Mouse (Mus musculus): Measurements from ENCODE around the gene Erv3. TPM values are rescaled to one million over a fixed set of nuclear protein-coding genes. Genes with fewer than 3 reads are reported as not detected.
"Not testable (repeated sequence)": the region's sequence is repeated elsewhere in the genome, so short reads cannot be mapped to it uniquely, and the experiment has no call there.

Erv3 gene
- total RNA-seq, 2 experiments from 2014 or later, result 0.23 TPM; not detected in 1

DNA sequence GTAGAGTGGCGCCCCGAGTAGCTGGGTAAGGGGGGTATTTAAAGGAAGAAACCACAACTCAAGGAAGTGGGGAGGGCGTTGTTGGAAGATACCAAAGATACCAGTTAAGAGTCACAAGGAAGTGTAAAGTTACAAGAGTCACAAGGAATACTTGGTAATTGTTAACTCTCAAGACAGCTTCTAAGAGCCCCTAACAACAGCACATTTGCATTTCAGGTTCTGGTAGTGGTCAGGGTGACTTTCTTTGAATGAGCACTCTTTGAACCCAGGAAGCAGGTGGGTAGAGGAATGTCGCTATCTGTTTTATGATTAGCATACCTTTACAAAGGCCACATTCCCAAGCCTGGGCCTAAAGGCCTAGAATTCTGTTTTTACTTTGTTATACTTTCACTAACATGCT lies 28.6 kb downstream of the Erv3 start:
- DNase-seq (ENCODE audit: low spot score in 2 of 2); intact Hi-C loops (cut with DNase I): not testable (repeated sequence)

DNA sequence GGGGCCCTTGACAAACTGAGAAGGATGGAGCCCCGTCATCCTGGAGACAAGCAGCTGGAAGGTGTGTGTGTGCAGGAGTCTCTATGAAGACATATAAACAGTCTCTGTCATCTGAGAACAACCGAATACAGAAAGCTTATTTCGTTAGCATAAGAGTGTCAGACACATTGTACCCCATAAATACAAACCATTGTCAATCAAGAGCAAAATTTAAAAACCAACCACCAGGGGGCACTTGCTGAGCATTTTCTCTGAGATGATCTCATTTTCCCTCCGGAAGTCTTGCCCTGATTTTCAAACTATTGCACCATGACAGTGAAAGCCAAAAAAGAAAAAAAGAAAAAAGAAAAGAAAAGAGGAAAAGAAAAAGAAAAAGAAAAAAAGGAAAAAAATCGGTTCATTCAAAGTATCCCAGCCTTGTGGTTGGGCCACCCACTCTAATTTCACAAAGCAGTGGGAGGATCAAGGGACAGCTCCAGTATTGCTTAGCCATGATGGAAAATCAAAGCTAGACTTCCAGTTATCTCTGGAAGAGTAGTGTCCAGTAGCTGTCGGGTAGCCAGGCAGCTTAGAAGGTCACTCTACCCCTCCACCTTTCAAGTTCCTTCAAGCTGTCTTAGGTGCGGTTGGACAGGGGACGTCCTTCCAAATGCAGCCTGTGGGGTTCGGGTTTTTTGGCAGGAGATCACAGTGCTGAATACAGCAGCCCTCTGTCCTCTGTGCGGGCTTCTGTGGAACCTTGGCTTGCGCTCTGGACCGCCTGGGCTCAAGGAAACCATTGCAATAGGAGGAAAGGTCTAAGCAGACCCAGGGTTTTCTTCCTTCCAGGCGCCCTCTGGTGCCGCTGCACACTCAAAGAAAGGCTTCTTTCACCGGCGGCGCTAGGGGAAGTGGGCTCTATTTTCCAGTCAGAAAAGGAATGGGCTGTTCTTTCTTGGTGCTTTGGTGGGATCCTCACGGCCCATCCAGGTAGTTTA lies 31.3 kb downstream of the Erv3 start:
- intact Hi-C loops (cut with DNase I), result loop anchor here (5.0 to 10.0 kb wide), 2 partner anchors 109 to 317 kb away; partner anchors contain the start of gene Slc23a2
- DNase-seq (ENCODE audit: low spot score in 2 of 2), result peak; percentile 68 to 78

DNA sequence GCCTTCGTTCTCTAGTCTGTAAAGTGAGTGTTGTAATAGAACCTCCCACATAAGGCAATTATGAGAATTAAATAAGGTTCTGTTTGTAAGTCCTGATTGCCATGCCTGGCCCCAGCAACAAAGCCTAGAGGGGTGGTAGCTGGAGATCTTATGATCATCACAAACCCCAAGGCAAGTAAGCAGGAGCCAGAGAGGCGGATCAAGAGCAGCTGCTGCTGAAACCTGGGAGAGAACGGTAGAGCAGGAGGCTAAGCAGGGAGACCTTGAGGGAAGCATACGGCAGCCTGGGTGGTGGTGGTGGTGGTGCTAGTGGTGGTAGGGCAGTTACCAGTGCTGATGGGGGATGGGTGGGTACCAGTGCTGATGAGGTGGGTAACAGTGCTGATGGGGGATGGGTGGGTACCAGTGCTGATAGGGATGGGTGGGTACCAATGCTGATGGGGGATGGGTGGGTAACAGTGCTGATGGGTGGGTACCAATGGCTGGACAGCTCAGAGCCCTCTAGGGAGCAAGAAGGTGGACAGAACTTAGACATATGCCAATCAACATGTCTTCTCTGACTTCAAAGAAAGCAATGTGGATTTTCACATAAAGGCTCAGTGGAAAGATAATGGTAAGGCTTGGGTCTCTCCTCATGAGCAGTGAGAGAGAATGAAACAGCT lies 32.4 kb downstream of the Erv3 start:
- no peak for DNase-seq (ENCODE audit: low spot score in 2 of 2)
- intact Hi-C loops (cut with DNase I), result loop anchor here (5.0 to 10.0 kb wide), 2 partner anchors 110 to 318 kb away; partner anchors contain the start of gene Slc23a2

DNA sequence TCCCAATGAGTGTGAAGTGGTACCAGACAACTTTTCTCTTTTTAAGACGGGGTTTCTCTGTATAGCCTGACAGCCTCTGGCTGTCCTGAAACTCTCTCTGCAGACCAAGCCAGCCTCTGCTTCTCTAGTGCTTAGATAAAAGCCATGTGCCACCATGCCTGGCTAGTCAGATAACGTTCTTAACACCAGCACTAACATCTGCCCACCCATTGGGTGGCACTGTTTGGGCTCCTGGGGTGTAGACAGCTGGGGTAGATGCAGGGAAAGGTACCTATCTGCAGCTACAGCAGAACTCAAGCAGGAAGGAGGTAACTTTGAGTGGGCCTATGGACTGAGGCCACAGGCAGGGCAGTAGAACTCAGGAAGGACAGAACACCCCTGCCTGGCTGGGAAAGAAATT lies 34.0 kb downstream of the Erv3 start:
- DNase-seq (ENCODE audit: low spot score in 2 of 2), result no peak
- intact Hi-C loops (cut with DNase I), result loop anchor here (5.0 to 10.0 kb wide), 2 partner anchors 112 to 319 kb away; partner anchors contain the start of gene Slc23a2

DNA sequence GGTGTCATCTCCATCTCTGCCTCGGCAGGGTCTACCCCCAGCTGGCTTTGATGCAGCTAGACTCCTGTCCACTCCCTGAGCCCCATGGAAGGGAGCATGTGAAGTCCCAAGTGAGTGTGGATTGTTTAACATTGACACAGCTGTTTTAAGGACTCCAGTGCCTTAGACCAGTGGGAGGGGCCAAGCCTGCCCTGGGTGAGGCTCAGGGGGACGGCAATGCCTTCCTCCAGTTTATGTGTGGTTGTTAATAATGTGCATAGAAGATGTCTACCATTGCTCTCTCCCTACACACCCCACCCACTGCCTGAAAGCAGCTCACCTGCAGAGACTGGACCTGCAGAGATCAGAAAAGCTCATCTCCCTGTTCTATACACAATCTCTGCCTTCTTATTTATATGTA lies 35.6 kb downstream of the Erv3 start:
- DNase-seq (ENCODE audit: low spot score in 2 of 2), result no peak
- intact Hi-C loops (cut with DNase I), result loop anchor here (5.0 to 10.0 kb wide), 3 partner anchors 233 to 423 kb away; partner anchors contain the start of genes Slc23a2 and Tmem230

DNA sequence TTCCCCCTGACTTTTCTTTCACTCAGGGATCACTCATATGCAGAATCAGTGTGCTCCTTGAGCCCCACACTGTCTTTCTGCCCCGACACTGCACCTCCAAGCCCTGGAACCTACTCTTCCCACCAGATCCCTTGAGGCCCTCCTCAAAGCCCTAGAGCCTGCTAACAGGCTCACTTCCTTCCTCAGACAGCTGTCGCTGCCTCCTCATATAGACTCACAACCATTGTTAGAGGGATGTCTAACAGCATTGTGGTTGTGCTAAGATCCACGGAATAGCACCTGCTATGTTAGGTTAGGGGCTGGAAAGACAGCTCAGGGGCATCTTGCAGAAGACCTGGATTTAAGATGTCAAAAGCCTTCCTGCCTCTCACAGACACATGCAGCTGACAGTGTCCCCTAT lies 37.1 kb downstream of the Erv3 start:
- no peak for DNase-seq (ENCODE audit: low spot score in 2 of 2)
- intact Hi-C loops (cut with DNase I), result loop anchor here (5.0 to 10.0 kb wide), 3 partner anchors 235 to 425 kb away; partner anchors contain the start of genes Slc23a2 and Tmem230

DNA sequence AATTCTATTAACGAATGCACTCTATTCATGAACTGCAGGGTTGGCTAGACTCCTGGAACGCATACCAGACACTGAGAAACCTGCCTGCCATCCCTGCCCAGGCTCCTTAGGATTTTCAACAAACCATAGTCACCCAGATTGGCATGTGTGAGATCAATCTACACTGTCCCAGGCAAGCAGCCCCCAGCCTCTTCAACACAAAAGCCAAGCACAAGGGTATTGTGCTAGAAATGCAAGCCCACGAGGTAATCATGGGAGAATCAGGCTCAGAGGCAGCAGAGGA lies 37.9 kb downstream of the Erv3 start:
- intact Hi-C loops (cut with DNase I), result loop anchor here (5.0 to 10.0 kb wide), 3 partner anchors 236 to 426 kb away; partner anchors contain the start of genes Slc23a2 and Tmem230
- DNase-seq (ENCODE audit: low spot score in 2 of 2), result no peak

DNA sequence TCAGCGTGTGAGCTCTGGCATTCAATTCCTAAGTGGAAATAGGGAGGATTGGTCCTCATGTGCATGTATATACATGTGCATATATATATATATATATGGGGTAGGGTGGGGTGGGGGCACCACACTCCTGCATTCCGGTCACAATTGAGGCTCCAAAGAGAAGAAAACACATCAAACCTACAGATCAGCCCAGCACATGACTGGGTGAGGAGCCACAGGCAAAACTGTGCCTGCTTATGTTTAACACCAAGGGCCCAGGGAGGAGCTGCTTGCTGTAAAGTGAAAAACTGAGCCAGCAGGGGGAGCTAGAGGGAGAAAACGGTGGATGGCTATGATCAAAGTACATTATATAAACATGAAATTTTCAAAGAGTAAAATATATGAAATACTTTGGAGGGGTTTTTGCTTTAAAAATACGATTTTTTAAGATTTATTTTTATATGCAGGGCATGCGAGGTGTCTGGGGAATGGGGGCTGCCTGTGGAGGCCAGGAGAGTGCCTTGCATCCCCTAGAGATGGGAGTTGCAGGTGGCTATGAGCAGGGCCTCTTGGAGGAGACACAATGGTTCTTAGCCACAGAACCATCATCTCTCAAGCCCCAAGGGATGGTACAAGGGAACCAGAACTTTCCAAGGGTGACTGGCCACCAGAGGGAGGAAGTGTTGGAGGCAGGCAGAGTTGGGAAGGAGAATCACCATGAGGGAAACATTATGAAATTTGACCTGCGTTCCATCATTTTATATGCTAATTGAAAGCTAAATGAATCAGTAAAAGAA lies 38.4 kb downstream of the Erv3 start:
- intact Hi-C loops (cut with DNase I), result loop anchor here (1.0 to 10.0 kb wide), 4 partner anchors 128 to 426 kb away; partner anchors contain the start of genes Slc23a2 and Tmem230
- DNase-seq (ENCODE audit: low spot score in 2 of 2), result peak; percentile 83 to 91

DNA sequence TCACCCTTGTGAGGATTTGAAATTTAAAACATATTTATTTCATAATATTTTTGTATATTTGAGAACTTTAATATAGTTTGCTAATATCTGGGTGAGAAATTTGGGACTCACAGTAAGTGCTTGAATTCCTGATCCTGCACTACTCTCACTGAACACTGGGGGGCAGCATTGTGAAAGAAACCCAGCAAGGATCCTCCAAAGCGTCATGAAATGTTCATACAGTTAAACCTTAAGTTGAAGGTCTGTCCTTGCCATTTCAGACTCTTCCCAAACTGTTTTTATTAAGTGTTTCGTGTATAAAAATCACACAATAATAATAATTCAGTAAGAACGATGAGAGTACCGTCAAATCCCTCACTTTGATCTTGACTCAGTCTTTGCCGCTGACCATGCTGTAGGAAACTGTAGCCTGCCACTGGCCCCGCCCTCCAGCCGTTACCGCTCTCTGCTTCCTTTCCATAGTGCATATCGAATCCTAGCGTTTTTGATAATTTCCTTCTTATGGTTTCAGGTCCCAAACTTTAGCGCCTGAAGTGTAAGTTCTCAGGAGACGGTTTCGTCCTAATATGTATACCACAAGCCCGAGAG lies 39.4 kb downstream of the Erv3 start:
- intact Hi-C loops (cut with DNase I), result loop anchor here (1.0 to 10.0 kb wide), 4 partner anchors 129 to 427 kb away; partner anchors contain the start of genes Slc23a2 and Tmem230
- DNase-seq (ENCODE audit: low spot score in 2 of 2), result peak; percentile 87 to 92

DNA sequence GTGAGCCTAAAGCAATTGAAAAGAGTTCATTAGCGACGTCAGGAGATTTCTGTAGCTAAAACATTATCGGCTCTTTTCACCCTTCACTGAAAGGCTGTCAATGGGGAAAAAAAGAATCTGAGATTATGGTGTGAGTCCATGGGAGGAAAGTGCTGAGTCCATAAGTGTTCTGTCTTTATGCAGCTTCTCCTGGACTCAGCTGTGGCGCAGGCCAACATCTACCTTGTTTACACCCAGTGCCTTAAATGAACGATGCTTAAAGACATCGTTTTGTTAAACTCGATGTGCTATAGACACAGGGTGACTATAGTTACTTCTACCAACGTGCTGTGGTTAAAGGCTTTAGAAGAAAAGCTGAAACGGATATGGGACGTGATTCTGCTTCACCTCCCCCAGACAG lies 45.2 kb downstream of the Erv3 start:
- DNase-seq (ENCODE audit: low spot score in 2 of 2), result no peak
- intact Hi-C loops (cut with DNase I), result loop anchor here (5.0 kb wide), 1 partner anchor 392 kb away; no protein-coding TSS in a partner anchor

DNA sequence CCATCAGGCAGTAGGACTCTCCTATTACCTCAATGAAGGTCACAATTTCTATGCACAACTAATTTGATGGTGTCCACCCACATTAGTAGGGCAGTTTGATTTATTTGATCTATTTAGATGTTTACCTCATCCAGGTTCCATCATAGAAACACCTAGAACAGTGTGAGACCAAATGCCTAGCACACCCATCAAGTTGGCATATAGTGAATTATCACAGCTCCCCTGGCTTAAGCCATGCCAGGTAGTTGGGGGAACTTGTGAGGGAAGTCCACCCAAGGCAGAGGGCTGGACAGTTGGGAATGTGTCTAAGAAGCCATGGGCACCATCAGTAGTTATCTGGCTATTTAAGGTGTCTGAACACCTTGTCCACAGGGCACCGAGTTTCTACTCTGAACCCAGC lies 46.1 kb downstream of the Erv3 start:
- intact Hi-C loops (cut with DNase I), result loop anchor here (2.0 to 5.0 kb wide), 2 partner anchors 269 to 391 kb away; no protein-coding TSS in a partner anchor
- DNase-seq (ENCODE audit: low spot score in 2 of 2), result no peak

DNA sequence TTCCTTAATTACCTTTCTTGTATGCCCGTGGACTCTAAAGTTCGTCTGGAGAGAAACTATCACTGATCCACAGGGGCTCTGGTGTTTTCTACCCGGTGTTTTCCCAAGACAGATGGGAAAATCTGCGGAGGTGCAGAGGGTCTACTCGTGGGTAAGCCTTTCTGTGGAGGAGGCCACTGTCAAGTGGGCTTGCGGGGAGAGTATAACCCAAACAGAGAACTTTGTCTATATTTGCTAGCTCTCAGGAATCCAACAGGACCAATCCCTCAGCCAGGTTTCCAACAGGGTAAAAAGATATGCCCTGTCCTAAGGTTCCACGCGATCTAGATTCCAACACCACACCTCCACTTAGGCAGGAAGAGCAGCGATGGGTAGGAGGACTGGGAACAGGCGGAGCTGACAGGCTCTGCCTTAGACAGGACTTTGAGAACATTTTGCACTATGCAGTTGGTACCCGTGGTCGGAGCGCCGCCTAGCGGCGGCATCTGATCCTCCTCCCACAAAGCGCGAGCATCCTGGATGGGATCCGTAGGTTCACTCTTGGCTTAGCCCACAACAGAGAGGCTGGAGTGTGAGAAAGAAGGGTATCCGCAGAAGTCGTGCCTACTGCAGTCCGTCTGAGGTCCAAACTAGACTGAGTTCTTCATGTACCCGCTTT lies 46.9 kb downstream of the Erv3 start:
- peak; percentile 40 to 88 for DNase-seq (ENCODE audit: low spot score in 2 of 2)
- intact Hi-C loops (cut with DNase I), result loop anchor here (1.0 to 5.0 kb wide), 3 partner anchors 250 to 390 kb away; partner anchors contain the start of gene Adra1d

DNA sequence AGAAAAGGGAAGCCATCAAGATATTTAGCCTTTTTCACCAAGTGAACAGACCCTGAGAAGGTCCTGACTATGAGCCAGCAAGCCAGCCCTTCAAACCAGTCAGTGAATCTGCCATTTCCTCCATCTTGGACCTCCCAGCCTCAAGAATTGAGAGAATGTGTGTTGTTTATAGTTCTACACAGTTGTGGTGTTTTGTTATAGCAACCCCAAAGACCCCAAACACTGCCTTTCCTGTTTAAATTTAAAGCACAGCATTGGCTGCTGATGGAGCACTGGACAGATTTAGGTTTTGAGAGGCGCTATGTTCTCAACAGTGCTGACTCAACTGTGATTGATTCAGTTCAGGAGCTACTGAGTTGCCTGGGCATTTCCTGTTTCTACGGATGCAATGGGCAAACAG lies 47.9 kb downstream of the Erv3 start:
- no peak for DNase-seq (ENCODE audit: low spot score in 2 of 2)
- intact Hi-C loops (cut with DNase I), result loop anchor here (1.0 to 5.0 kb wide), 3 partner anchors 249 to 389 kb away; partner anchors contain the start of gene Adra1d

DNA sequence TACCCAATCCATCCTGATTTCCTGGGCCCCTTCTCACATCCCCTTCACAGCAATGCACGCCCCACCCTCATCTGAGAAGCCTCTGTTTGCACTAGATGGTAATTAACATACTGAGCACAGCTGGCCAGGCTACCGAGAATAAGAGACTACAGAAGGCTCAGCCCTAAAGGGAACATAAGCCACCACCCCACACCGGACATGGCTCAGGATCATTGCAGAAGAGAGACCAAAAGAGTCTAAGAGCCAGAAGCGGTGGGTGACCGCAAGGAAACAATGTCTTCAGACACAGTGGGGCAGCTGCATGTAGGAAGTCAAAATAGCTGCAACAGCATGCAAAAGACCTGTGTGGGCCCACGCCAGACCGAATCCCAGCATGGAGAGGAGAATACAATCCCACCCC lies 50.7 kb downstream of the Erv3 start:
- intact Hi-C loops (cut with DNase I), result no loop called here
- no peak for DNase-seq (ENCODE audit: low spot score in 2 of 2)

DNA sequence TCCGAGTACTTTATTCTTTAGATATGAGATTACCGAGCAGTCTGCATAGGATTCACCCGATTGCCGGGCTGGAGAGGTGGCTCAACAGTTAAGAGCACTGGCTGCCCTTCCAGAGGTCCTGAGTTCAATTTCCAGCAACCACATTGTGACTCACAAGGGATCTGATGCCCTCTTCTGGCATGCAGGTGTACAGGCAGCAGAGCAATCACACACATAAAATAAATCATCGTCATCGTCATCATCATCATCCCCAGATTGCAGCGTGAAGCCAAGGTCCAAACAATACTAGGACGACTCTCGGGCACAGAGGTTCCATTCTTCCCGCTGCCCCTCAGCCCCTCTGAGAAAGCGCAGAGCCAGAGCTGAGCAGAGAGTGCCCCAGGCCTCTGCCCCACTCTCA lies 51.9 kb downstream of the Erv3 start:
- DNase-seq (ENCODE audit: low spot score in 2 of 2), result no peak
- intact Hi-C loops (cut with DNase I), result no loop called here

DNA sequence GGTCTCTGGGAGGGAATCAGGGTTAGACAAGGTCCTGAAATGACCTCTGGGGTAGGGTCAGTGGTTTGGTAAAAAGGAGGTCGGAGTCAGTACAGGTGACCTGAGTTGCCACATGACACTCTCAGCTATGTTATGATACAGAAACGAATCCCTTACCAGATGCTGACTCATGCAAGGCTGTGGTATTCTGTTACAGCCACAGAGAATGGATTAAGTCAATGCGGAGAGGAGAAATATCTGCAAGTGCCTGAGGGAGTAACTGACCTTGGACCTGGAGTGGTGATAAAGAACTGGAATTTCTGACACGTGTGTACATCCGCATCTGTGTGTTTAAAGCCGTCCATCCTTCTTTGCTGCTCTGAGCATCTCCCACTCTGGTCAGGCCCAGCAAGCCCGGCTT lies 52.7 kb downstream of the Erv3 start:
- intact Hi-C loops (cut with DNase I), result no loop called here
- no peak for DNase-seq (ENCODE audit: low spot score in 2 of 2)

DNA sequence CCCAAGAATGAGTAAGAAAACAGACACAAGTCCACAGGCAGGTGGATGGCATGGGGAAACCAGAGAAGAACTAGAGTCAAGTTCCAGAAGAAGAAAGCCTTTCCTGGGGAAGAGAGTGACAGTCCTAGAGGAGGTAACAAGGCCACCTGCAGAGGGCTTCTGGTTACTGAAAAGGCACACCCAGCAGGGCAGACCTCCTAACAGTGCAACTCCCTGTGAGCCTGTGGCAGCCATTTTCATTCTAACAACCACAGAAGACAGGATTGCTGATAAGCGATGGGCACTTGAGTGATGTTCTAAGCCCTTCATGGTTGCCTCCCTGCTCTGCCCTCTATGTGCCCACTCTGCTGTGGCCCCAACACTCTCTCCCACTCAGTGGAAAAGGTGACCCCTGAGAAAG lies 54.2 kb downstream of the Erv3 start:
- intact Hi-C loops (cut with DNase I), result no loop called here
- no peak for DNase-seq (ENCODE audit: low spot score in 2 of 2)

DNA sequence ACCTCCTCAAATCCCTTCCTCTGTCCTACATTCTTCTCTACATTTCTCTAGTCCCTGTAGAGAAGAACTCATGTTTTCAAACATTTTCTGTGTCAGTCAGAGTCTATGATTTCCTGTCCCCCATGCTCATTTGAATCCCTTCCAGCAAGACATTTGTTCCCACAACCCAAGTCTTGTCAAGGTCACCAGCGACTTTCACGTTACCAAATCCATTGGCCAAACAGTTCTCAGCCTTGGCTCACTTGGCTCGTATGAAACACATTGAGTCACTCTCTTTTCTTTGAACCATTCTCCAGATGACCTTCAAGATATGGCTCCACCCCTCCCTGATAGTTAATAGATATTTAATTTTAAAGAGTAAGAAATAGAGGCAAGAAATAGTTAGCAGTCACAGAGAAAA lies 55.7 kb downstream of the Erv3 start:
- DNase-seq (ENCODE audit: low spot score in 2 of 2), result no peak
- intact Hi-C loops (cut with DNase I), result no loop called here
